Mouse (Mus musculus): ENCODE results near the gene Dhrs4.

Dhrs4 gene

GRCm38 (mm10) chr14:55486836-55487235 lies 8.3 kb downstream of the Dhrs4 start:
- no peak for DNase-seq (ENCODE audit: low spot score)

DNA sequence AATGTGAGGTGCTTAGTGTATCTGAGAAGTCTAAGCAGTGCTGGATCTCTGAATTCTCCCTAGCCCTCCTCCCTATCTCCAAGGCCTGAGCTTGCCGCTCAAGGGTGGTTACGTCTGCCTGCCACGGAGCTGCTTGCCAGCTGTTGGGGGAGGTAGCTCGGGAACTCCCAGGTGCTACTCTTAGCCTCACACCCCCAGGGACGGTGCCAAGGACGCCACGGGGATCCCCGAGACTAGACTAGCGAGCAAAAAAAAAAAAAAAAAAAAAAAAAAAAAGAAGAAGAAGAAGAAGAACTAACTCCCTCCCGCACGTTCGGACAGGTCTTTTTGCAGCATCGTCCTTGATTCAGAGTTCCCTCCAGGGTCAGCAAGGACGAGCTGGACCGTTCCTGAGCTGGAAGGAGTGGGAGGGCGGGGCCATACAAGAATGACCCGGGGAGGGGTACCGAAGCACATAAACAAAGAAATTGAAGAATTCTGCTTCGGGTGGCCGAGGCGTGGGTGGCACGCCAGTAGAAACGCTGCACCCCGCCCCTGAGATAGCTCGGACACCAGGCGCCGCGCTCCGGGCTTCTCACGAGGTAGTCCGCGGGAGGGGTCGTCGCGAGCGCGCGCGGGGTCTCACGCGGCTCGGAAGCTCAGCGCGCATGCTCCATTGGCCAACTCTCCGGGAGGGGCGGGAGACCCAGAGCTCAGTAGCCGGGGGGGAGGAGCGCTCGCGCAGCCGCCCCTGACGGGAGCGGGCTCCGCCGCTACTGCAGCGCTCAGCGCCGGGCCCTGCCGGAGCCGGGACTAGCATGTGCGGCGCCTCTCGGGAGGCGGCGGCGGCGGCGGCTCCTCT lies 12.0 kb downstream of the Dhrs4 start, which contains the start of gene Carmil3:
Gene Carmil3, plus strand, starts transcription at position 291 of the 841 bp plus-strand sequence.
- DNase-seq (ENCODE audit: low spot score): peak; percentile 81

DNA sequence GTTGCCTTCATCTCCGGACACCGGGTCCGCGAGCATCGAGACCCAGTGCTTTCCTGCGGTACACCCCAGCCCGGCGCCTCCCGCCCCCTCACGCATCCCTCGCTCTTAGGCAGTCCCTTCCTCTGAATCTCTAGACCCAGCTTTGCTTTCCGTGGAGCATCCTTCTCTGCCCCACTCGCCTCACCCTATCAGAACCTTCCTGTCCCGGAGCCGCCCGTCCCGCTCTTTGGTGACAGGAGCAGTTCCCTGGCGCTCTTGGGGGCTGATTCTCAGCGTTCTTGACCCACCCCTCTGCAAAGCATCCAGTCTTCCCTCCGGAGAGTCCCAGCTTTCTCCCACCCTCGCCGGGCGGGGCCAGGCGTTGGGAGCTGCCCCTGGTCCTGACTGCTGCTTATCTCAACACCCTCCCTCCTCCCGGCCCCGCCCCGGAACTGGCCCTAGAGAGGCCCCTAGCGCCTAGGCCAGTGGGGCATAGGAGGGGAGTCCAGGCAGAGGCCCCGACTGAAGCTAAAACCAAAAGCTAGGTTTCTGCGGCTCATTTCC lies 12.8 kb downstream of the Dhrs4 start:
- DNase-seq (ENCODE audit: low spot score): peak; percentile 83

DNA sequence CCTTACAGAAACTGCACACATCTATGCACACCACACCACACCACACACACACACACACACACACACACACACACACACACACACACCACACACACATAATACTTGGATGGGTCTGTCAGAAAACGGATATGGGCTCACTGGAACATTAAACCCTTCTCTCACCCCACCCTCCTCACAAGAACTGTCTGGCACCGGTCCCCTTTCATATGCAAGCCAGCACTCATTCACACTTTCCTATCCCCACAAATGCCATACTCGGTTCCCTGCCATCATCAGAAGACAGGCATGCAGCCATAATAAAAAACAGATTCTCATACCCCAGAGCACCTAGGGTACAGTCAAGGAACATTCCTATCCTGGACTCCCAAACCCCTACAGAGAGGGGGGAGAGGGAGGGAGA lies 13.5 kb downstream of the Dhrs4 start:
- DNase-seq (ENCODE audit: low spot score): no peak

DNA sequence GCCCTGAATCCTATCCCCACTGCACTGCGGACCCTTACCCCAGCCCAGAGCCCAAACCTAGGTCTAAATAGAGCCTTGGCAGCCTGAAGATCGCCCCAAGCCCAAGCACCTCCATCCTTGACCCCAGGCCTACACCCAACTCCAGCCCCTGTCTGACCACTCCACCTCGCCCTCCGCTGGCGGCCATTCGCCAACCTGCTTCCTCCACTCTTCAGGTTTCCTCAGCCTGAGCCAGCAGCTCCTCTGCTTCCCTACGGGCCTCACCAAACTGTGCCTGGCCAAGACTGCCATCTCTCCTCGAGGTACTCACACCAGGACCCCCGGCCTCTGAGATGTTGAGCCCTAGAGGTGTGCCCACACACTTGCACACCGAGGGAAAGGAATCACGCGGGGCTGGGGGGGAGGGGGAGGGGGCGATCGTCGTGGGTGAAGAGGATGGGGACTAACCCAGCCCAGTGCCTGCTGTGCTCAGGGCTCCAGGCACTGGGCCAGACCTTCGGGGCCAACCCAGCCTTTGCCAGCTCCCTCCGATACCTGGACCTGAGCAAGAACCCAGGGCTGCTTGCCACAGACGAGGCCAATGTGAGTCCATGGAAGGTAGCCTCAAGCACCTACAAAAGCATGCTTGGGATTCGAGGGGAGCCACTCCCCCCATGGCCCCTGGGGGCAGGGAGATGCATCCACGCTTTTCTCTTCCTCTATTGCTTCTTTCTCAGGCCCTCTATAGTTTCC lies 17.1 kb downstream of the Dhrs4 start:
- no peak for DNase-seq (ENCODE audit: low spot score)

DNA sequence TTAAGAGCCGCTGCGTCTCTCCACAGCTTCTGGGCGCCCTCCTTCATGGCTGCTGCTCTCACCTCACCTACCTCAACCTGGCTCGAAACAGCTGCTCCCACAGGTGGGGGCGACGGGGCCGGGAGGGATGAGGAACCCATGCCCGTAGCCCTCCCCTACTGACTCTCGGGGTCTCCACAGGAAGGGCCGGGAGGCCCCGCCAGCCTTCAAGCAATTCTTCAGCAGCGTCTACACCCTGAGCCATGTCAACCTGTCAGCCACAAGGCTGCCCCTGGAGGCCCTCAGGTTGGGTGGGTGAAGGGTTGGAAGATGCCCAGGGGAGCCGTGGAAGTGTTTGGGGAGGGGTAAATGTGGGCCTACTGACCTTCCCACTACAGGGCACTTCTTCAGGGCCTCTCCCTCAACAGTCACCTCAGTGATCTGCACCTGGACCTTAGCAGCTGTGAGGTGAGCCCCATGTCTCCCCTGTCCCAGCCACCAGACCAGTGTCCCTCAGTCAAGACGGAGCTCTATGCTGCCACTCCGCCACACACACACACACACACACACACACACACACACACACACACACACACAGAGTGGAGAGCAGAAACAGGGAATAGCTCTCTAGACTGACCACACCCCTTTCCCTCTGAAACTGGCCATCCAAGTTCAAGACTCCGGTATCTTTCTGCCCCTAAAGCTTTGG lies 18.3 kb downstream of the Dhrs4 start:
- no peak for DNase-seq (ENCODE audit: low spot score)

DNA sequence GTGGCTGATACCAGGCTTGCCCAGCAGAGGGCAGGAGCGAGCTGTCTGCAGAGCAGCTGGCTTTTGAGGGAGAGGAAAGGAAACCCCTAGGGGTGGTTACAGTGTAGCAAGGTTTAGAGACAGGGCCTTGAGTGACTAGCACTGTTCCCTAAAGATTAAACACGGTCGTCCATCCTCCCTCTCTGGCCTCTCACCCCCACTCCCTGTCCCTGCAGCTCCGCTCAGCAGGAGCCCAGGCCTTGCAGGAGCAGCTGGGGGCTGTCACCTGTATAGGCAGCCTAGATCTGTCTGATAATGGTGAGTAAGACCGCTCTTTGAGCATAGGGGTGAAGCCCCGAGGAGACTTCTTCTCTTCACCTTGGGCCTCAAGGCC lies 18.9 kb downstream of the Dhrs4 start:
- peak; percentile 97 for DNase-seq (ENCODE audit: low spot score)

DNA sequence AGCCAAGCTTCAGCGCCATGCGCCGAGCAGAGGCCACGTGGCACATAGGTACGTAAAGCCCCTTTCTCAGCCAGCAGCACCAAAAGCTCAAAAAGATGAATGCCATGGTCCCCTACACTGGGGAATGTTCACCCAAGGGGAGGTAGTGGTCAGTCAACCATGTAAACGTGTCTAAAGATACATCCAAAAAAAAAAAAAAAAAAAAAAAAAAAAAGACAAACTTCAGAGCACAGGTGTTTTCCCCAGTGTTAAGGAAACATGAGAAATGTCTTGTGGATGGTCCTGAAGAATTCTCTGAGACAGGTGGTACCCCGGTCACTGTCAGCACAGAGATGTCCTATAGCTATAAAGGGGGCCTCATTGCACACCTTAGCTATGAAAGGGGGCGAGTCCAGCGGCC lies 27.1 kb downstream of the Dhrs4 start:
- no peak for DNase-seq (ENCODE audit: low spot score)

- DNase-seq (ENCODE audit: low spot score): no peak
Measured at GRCm38 (mm10) chr14:55507801-55508200, 29.2 kb downstream of the Dhrs4 start.

DNA sequence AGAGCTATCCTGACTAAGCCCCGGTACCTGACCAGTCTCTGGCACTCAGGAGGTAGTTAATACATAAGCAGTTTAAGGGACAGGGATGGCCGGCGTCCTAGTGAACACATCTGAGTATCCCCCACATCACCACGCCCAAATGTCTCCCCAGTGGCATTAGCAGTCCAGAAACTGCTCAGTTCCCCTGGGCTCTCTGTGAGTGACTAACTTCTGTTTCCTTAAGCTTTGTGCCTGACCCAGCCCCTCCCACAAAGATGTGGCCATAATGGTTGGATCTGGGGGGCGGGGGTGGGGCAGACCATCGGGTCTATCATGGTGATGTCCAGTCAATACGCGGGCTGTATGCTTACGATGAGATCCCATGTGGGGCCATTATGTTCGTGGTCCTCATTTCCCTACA lies 31.0 kb downstream of the Dhrs4 start:
- no peak for DNase-seq (ENCODE audit: low spot score)

DNA sequence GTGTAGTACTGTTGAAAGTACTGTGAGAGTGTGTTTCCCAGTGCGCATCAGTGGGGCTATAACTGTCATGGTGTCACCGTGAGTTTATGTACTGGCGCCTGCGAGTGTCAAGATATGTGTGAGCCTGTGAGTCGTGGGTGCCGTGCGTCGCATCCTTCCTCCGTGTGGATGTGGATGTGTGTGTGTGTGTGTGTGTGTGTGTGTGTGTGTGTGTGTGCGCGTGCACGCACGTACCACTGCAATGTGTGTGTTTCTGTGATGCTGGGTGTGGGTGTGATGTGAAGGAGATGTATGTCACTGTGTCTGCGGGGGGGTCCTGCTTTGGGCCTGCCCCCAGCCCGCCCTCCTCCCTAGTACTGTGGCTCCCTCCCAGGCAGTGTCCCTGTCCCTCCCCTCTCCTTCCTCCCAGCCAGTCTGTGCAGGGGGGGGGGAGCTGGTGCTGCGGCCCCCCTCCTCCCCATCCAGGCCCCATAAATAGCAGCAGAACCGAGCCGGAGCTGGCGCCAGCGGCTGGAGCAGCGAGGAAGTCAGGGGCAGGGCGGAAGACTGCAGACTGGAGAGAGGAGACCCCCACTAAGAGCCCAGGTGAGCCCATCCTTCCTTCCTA lies 31.7 kb downstream of the Dhrs4 start, which contains the start of gene Cpne6:
Gene Cpne6, plus strand, starts transcription at position 321 of the 607 bp plus-strand sequence.
- DNase-seq (ENCODE audit: low spot score): no peak

GRCm38 (mm10) chr14:55511037-55511436 lies 32.5 kb downstream of the Dhrs4 start:
- no peak for DNase-seq (ENCODE audit: low spot score)

- no peak for DNase-seq (ENCODE audit: low spot score)
Measured at GRCm38 (mm10) chr14:55513927-55514326, 35.4 kb downstream of the Dhrs4 start.

- DNase-seq (ENCODE audit: low spot score): no peak
Measured at GRCm38 (mm10) chr14:55515846-55516245, 37.3 kb downstream of the Dhrs4 start.

GRCm38 (mm10) chr14:55518897-55519296 lies 40.3 kb downstream of the Dhrs4 start:
- DNase-seq (ENCODE audit: low spot score): no peak

GRCm38 (mm10) chr14:55519604-55520003 lies 41.0 kb downstream of the Dhrs4 start:
- no peak for DNase-seq (ENCODE audit: low spot score)

- DNase-seq (ENCODE audit: low spot score): no peak
Measured at GRCm38 (mm10) chr14:55520451-55521361, 42.1 kb downstream of the Dhrs4 start.

GRCm38 (mm10) chr14:55524062-55524461 lies 45.5 kb downstream of the Dhrs4 start:
- DNase-seq (ENCODE audit: low spot score): no peak

DNA sequence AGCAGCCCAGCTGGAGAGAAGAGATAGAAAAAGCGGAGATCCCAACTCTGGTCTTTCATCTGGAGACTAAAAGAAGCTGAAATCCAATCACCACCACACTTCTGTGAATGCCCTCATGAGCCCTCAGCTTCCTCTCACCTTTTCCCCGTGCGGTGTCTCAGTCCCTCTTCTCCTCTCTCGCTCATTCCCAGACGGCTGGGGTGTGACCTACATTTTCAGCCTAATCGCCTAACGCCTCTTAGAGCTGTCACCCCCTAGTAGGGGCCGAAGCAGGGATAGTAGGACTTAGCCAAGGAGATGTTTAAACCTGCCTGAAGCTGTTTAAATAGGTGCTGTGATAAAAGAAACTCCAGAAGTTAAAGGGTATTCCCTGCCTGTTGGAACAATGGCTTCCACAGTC lies 46.2 kb downstream of the Dhrs4 start, which contains the start of gene Nrl:
Gene Nrl, minus strand, starts transcription at position 197 of the 400 bp plus-strand sequence.
- no peak for DNase-seq (ENCODE audit: low spot score)

GRCm38 (mm10) chr14:55526674-55527073 lies 48.1 kb downstream of the Dhrs4 start:
- DNase-seq (ENCODE audit: low spot score): no peak

GRCm38 (mm10) chr14:55527940-55528339 lies 49.4 kb downstream of the Dhrs4 start:
- DNase-seq (ENCODE audit: low spot score): no peak

Data from testis, postnatal 10 days (tissue).